Mouse (Mus musculus) CH12.LX (cell line): ENCODE results near the gene Rtl6.

Source experiments
- EP300 ChIP-seq: IDR thresholded peaks from 2 replicates; pipeline ENCODE4 v1.6.1; 2011; ENCODE audit warnings: low read length, improper control_type of control experiment
- MEF2A ChIP-seq: IDR thresholded peaks from 2 replicates; pipeline ENCODE4 v1.6.1; 2014; ENCODE audit warnings: low read depth, mild to moderate bottlenecking, inconsistent platforms, low read length, improper control_type of control experiment, borderline replicate concordance

DNA sequence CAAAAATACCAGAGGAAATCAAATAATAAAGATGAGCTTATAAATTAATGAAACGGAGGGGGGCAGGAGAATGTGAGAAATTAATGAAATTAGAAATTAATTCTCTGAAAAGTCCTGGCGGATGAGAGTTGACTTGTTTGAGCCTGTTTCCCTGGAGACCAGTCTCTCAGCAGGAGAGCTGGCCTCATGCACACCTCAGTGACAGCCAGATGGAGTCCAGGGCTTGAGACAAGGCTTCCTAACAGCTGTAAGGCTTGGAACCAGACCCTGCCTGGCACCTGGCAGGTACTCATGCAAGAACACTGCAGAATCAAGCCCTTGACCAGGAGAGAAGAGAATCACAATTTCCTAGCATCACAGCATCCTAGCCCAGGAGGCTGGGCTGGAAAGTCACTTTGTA lies 25.4 kb downstream of the Rtl6 start:
- TF ChIP-seq EP300 (no peak), MEF2A (no peak)
